Mouse (Mus musculus): ENCODE measurements around the gene Rsph3b. TPM values are rescaled to one million over a fixed set of nuclear protein-coding genes. Genes with fewer than 3 reads are reported as not detected.

Rsph3b gene
- polyA plus RNA-seq, 1 experiment, result 19.4 TPM

GRCm38 (mm10) chr17:6884531-6884930 is 64.0 kb downstream of the Rsph3b start:
- no peak for DNase-seq
- WGBS, result 100% methylated on average over 1 of the region's 1 CpGs
- no peaks in the 10 kb centered on the region for H3K36me3 ChIP-seq (ENCODE audit: control insufficient read depth, insufficient read depth, low read length)
- no peaks in the 10 kb centered on the region for H3K27me3 ChIP-seq (ENCODE audit: control insufficient read depth, insufficient read depth, low read length)
- H3K27ac ChIP-seq (ENCODE audit: control insufficient read depth, insufficient read depth, low read length), result no peak overlapping the region
- peaks cover 2% of the 10 kb centered on the region; the same call in 1 of the 2 replicates for H3K4me1 ChIP-seq (replicated peaks; ENCODE audit: control insufficient read depth, insufficient read depth, low read length)
- no peak for TF ChIP-seq POLR2A (IDR thresholded peaks at IDR 0.05; ENCODE audit: control insufficient read depth, extremely low read depth, insufficient read depth, low read length, poor library complexity)
- TF ChIP-seq CTCF (IDR thresholded peaks at IDR 0.05; ENCODE audit: borderline replicate concordance, control insufficient read depth, extremely low read depth, insufficient read depth, low read length, poor library complexity), result no peak
- no peak overlapping the region for H3K4me3 ChIP-seq (ENCODE audit: control insufficient read depth, insufficient read depth, low read length)

GRCm38 (mm10) chr17:6881306-6881705 is 67.2 kb downstream of the Rsph3b start:
- Histone ChIP-seq H3K4me1 (replicated peaks; ENCODE audit: control insufficient read depth, insufficient read depth, low read length) (peaks cover 2% of the 10 kb centered on the region; the same call in 1 of the 2 replicates), H3K27ac (ENCODE audit: control insufficient read depth, insufficient read depth, low read length) (no peak overlapping the region), H3K27me3 (ENCODE audit: control insufficient read depth, insufficient read depth, low read length) (no peaks in the 10 kb centered on the region), H3K4me3 (ENCODE audit: control insufficient read depth, insufficient read depth, low read length) (no peak overlapping the region), H3K36me3 (ENCODE audit: control insufficient read depth, insufficient read depth, low read length) (no peaks in the 10 kb centered on the region)
- TF ChIP-seq CTCF (IDR thresholded peaks at IDR 0.05; ENCODE audit: borderline replicate concordance, control insufficient read depth, extremely low read depth, insufficient read depth, low read length, poor library complexity) (no peak), POLR2A (IDR thresholded peaks at IDR 0.05; ENCODE audit: control insufficient read depth, extremely low read depth, insufficient read depth, low read length, poor library complexity) (no peak)
- DNase-seq, result no peak
- WGBS, result 51% methylated on average over 6 of the region's 6 CpGs

GRCm38 (mm10) chr17:6871421-6871820 is 77.1 kb downstream of the Rsph3b start:
- TF ChIP-seq POLR2A (IDR thresholded peaks at IDR 0.05; ENCODE audit: control insufficient read depth, extremely low read depth, insufficient read depth, low read length, poor library complexity) (no peak), CTCF (IDR thresholded peaks at IDR 0.05; ENCODE audit: borderline replicate concordance, control insufficient read depth, extremely low read depth, insufficient read depth, low read length, poor library complexity) (no peak)
- WGBS, result 98% methylated on average over 2 of the region's 2 CpGs

GRCm38 (mm10) chr17:6868810-6869209 is 79.7 kb downstream of the Rsph3b start:
- TF ChIP-seq POLR2A (IDR thresholded peaks at IDR 0.05; ENCODE audit: control insufficient read depth, extremely low read depth, insufficient read depth, low read length, poor library complexity) (no peak), CTCF (IDR thresholded peaks at IDR 0.05; ENCODE audit: borderline replicate concordance, control insufficient read depth, extremely low read depth, insufficient read depth, low read length, poor library complexity) (no peak)
- H3K36me3 ChIP-seq (ENCODE audit: control insufficient read depth, insufficient read depth, low read length), result no peaks in the 10 kb centered on the region
- no peak overlapping the region for H3K4me3 ChIP-seq (ENCODE audit: control insufficient read depth, insufficient read depth, low read length)
- H3K27ac ChIP-seq (ENCODE audit: control insufficient read depth, insufficient read depth, low read length), result no peak overlapping the region
- no peaks in the 10 kb centered on the region for H3K27me3 ChIP-seq (ENCODE audit: control insufficient read depth, insufficient read depth, low read length)
- peaks cover 7% of the 10 kb centered on the region; the same call in 1 of the 2 replicates for H3K4me1 ChIP-seq (replicated peaks; ENCODE audit: control insufficient read depth, insufficient read depth, low read length)
- DNase-seq, result no peak

More at GRCm38 (mm10) chr17:6871421-6871820, 77.1 kb downstream of the Rsph3b start:
- Histone ChIP-seq H3K27me3 (ENCODE audit: control insufficient read depth, insufficient read depth, low read length) (no peaks in the 10 kb centered on the region), H3K4me3 (ENCODE audit: control insufficient read depth, insufficient read depth, low read length) (no peak overlapping the region), H3K27ac (ENCODE audit: control insufficient read depth, insufficient read depth, low read length) (no peak overlapping the region), H3K4me1 (replicated peaks; ENCODE audit: control insufficient read depth, insufficient read depth, low read length) (peaks cover 7% of the 10 kb centered on the region; the same call in 1 of the 2 replicates), H3K36me3 (ENCODE audit: control insufficient read depth, insufficient read depth, low read length) (no peaks in the 10 kb centered on the region)
- DNase-seq, result no peak

GRCm38 (mm10) chr17:6867740-6868139 is 80.7 kb downstream of the Rsph3b start:
- H3K4me3 ChIP-seq (ENCODE audit: control insufficient read depth, insufficient read depth, low read length), result no peak overlapping the region
- no peaks in the 10 kb centered on the region for H3K27me3 ChIP-seq (ENCODE audit: control insufficient read depth, insufficient read depth, low read length)
- no peaks in the 10 kb centered on the region for H3K36me3 ChIP-seq (ENCODE audit: control insufficient read depth, insufficient read depth, low read length)
- no peak for DNase-seq
- WGBS, result 40% methylated on average over 7 of the region's 7 CpGs
- H3K4me1 ChIP-seq (replicated peaks; ENCODE audit: control insufficient read depth, insufficient read depth, low read length), result peaks cover 7% of the 10 kb centered on the region; the same call in 1 of the 2 replicates
- no peak for TF ChIP-seq CTCF (IDR thresholded peaks at IDR 0.05; ENCODE audit: borderline replicate concordance, control insufficient read depth, extremely low read depth, insufficient read depth, low read length, poor library complexity)
- TF ChIP-seq POLR2A (IDR thresholded peaks at IDR 0.05; ENCODE audit: control insufficient read depth, extremely low read depth, insufficient read depth, low read length, poor library complexity), result no peak
- H3K27ac ChIP-seq (ENCODE audit: control insufficient read depth, insufficient read depth, low read length), result no peak overlapping the region

GRCm38 (mm10) chr17:6866576-6866975 is 81.9 kb downstream of the Rsph3b start:
- Histone ChIP-seq H3K4me1 (replicated peaks; ENCODE audit: control insufficient read depth, insufficient read depth, low read length) (peaks cover 12% of the 10 kb centered on the region), H3K4me3 (ENCODE audit: control insufficient read depth, insufficient read depth, low read length) (no peak overlapping the region), H3K36me3 (ENCODE audit: control insufficient read depth, insufficient read depth, low read length) (no peaks in the 10 kb centered on the region), H3K27ac (ENCODE audit: control insufficient read depth, insufficient read depth, low read length) (no peak overlapping the region), H3K27me3 (ENCODE audit: control insufficient read depth, insufficient read depth, low read length) (no peaks in the 10 kb centered on the region)
- WGBS, result 94% methylated on average over 1 of the region's 1 CpGs
- TF ChIP-seq CTCF (IDR thresholded peaks at IDR 0.05; ENCODE audit: borderline replicate concordance, control insufficient read depth, extremely low read depth, insufficient read depth, low read length, poor library complexity), result no peak
- no peak for TF ChIP-seq POLR2A (IDR thresholded peaks at IDR 0.05; ENCODE audit: control insufficient read depth, extremely low read depth, insufficient read depth, low read length, poor library complexity)
- no peak for DNase-seq

GRCm38 (mm10) chr17:6865580-6865979 is 82.9 kb downstream of the Rsph3b start:
- H3K27me3 ChIP-seq (ENCODE audit: control insufficient read depth, insufficient read depth, low read length), result no peaks in the 10 kb centered on the region
- peaks cover 18% of the 10 kb centered on the region for H3K4me1 ChIP-seq (replicated peaks; ENCODE audit: control insufficient read depth, insufficient read depth, low read length)
- 96% methylated on average over 5 of the region's 5 CpGs for WGBS
- TF ChIP-seq POLR2A (IDR thresholded peaks at IDR 0.05; ENCODE audit: control insufficient read depth, extremely low read depth, insufficient read depth, low read length, poor library complexity) (no peak), CTCF (IDR thresholded peaks at IDR 0.05; ENCODE audit: borderline replicate concordance, control insufficient read depth, extremely low read depth, insufficient read depth, low read length, poor library complexity) (no peak)
- no peak overlapping the region for H3K4me3 ChIP-seq (ENCODE audit: control insufficient read depth, insufficient read depth, low read length)
- no peak for DNase-seq
- H3K36me3 ChIP-seq (ENCODE audit: control insufficient read depth, insufficient read depth, low read length), result no peaks in the 10 kb centered on the region
- H3K27ac ChIP-seq (ENCODE audit: control insufficient read depth, insufficient read depth, low read length), result no peak overlapping the region

Data from thymus, adult 2 months (tissue).